Mouse (Mus musculus): ENCODE results near the gene Timm17a.

Timm17a gene

DNA sequence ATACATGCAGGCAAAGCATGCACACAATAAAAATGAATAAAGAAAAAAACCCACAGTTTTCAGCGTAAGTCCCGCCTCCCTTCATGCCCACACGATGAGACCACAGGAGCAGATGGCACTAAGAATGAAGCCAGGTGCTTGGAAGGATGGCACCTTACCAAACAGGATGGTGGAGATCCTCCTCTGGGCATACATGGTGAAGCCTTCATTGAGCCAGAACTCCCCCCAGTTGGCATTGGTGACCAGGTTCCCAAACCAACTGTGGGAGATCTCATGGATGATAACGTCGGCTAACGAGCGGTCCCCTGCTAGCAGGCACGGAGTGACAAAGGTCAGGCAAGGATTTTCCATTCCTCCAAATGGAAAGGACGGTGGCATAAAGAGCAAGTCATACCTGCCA lies 42.2 kb downstream of the Timm17a start:
- DNase-seq = no peak

DNA sequence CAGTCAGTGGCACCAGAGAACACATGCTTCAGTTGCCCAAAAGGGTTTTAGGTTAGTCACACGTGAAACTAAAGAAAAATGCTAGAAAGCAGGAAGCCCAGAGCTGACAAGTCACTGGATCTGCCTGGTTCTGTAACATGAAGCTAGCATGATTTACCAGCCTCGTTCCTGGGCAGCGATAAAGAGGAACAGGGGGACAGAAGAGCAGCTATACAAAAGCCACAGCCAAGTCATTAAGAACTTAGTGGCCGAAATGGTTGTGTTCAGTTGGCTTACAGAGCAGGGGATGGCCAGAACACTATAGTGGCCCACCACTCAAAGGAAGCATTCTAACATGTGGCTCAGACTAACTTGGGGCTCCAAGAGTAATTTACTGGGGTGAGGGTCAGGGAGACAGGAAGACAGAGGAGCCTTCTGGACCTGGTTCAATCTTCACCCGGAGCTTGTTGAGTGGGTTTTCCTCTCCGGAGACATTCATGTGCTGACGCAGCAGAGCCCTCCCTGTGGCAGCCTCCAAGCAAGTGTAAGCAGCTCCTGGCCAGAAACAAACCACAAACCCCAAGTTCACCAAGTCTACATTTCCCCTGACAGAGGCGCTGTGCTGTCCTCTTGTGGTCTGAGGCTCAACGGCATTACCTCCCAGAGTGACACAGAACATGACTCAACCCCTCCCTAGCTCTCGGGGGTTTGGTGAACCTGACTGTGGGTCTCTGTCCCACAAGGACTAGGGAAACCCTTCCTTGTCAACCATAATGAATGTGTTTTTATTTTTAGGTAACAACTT lies 45.7 kb downstream of the Timm17a start:
- no peak for DNase-seq

DNA sequence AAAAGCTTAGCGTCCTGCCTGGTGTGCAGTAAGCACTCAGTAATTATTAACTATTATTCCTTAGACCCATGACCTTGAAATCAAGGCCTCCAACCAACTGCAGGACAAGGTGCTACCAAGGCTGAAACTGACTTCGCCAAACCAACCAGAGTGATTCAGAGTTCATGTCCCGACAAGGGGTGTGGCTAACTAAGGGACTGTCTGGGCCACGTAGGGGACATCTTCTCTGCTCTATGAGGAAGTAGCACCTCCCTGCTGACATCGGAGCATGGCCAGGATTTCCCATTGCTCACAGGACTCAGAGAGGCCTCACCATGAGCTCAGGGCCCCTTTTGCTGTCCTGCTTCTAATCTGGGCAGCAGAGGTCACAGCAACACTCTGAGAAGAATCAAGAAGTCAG lies 47.7 kb downstream of the Timm17a start:
- no peak for DNase-seq

DNA sequence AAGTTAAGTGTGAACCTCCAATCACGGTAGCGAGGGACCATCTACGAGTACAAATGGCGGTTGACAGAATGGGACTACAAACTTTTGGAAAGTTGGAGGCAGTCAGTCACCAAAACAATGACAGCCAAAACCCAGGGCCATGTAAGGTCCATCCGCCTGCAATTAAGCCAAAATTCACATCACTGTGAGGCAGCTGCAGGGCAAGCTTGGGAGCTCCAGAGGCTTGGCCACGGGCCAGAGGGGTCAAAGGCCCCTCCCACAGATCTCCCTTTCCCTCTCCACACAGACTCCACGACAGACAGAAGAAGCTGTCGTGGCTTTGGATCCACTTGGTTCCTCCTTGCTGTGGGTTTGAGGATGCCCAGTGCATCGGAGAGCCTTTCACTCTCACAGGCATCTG lies 50.3 kb downstream of the Timm17a start:
- no peak for DNase-seq

DNA sequence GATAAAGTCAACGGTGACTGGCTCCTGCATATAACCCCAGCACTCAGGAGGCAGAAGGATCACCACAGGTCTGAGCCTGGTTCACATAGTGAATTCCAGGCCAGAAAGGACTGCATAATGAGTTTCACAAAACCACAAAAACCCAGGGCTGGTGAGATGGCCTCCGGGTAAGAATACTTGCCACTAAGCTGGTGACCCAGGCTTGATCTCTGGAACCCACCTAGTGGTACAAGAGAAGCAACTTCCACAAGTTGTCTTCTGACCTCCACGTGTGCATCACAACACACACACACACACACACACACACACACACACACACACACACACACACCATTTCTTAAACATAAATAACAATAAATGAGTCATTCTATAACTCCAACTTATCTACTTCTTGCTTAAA lies 51.2 kb downstream of the Timm17a start:
- no peak for DNase-seq

DNA sequence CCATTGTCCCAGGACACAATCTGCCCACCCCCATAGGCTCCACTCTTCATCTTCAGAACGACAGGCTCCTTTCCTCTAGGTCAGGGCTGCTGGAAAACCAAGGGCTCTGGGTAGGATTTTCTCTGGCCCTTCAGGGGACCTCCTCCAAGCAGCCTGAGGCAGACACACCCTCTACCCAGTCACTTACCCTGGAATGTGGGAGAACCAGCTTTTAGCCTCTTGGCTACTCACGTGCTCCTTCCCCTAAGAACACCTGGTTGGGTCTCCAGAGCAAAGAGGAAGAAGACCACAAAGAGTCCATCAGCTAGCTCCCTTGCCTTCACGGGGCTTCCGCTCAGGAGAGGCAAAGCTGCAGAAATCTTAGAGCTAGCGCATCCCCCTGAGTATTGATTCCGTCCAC lies 52.6 kb downstream of the Timm17a start:
- no peak for DNase-seq

DNA sequence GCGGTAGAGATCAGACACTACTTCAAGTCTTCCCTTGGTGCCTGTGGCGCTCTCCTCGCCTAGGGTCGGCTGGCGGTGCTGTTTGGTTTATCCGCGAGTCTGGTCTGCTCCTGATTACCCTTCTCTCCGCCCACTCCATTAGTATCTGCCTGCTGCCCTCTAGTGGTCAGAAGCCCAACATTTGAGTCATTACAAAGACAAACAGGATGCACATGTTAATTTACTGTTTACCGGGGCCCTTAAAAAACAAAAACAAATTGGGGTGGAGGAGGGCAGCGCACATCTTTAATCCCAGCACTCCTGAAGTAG lies 54.5 kb downstream of the Timm17a start:
- DNase-seq = peak; percentile 67

DNA sequence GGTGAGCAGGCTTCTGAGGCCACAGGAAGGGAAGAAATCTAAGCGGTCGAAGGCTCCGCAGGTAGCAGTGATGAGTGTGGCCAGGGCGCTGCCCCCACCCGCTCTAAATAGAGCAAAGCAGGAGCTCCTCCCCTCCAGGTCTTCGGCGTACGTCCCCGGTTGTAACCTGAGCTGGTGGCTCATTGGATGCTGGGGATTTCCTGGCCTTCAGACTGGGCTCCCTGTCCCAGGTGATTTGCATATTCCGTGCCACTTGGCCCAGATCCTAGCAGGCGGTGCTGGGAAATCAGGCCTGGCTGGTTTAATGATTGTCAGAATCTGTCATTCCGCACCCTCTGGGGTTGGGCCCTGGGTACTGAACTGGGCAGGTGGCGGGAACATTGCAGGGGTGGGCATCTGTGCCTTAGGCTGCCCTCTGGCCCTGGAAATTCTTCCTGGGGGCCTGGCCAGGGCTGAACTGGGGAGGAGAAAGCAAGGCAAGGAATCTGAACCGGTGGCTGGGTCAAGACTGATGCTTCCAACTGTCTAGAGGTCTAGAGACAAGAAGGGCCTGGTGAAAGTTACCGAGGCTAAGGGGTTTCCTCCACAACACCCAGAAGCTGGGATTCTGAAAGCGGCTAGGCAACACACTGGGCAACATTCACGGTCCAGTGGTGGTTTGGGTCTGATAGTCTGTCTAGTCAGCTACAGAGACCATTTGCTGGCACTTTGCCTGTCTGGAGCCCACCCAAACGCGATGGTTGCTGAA lies 55.0 kb downstream of the Timm17a start, which contains the start of gene Elf3:
Gene Elf3 (minus strand): TSS at position 189 of the 748 bp plus-strand sequence.
- DNase-seq = no peak

DNA sequence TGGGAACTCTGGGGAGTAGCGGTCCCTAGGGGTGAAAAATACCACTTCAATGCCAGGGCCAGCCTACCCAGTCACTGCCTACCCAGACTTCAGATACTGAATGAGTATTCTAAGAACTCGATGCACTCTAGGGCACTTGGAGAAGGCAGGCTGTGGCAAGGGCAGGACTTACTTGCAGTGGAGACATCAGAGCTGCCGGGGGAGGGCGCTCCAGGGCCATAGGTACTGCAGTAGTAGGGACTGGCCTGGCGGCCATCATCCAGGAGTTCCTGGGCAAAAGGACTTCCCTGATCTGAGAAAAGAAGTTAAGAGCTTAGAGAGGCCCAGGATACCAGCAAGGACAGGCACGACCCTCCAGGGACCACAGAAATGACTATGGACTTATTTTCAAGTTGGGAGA lies 57.3 kb downstream of the Timm17a start:
- DNase-seq = no peak

DNA sequence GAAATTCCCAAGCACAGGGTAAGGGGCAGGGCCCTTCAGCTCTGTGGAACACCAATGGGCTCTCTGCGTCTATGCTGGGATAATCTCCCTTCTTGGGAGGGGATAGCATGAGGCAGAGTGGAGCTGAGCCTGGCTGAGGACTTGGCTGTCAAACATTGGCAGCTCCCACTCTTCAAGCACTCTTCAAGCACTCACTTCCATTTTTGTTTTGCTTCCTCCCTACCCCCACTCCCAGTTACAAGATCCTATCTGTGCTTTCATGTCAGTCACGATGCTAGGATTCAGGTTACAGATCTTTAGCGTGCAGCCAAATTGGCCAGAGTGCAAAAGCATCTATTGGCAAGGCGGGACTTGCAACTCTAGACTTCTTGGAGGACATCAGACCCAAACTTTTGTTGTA lies 60.7 kb downstream of the Timm17a start:
- no peak for DNase-seq

DNA sequence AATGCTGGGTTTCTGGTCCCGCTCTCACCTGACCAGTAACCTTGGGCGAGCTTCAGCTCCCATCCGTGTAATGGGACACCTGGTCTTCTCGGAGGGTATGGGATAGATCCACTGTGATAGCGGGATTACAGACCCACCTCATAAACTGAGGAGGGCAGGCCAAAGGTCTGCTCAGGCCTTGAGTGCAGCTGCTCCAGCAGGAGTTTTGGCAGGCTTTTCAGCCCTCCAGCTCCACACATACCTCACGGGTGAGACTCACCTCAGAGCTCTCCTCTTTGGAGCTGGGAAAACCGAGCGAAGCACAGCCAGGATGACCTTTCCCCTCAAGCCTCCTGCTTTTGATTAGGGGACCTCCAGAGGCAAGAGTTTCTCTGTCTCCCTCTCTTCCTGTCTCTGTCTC lies 62.2 kb downstream of the Timm17a start:
- DNase-seq = no peak

DNA sequence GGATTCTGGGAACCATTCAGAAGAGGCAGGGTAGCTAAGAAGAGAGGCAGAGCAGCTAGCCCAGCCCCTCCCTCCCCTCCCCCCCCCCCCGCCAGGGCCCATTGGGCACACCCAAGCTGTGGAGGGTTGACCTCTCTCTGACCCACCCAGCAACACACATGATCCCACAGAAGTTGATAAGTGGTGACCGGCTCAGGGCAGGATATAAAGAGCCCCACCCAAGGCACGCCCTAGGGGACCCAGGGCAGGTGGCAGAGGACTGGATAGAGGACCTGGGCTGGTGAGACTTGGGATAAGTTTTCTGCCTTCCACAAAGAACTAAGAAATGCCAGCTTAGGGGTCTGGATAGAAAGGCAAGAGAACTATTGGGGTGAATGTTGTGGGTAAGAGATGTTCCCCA lies 62.9 kb downstream of the Timm17a start:
- no peak for DNase-seq

DNA sequence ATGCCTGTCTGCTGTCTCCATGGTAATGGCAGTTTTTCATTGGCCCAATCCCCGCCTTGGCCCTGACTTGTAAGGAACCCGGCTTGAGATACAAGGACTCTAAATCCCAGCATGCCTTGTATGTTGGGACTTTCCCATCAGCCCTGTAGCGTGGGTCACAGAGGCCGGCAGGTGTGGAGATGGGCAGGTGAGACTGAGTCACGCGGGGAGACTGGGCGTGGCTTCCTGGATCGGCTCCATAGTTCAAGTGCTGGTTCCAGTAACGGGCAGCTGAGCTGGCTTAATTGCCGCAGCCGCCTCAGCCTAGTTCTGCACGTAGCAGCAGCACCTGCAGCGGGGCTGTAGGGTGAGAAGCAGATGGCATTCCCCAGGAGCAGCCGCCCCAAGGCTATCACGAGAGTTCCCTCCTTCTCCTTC lies 65.1 kb downstream of the Timm17a start:
- no peak for DNase-seq
